Mouse (Mus musculus) lung, postnatal 36 days (tissue): ENCODE measurements around the gene Smim24.

Experiments
- DNase-seq: peaks from one replicate; pipeline ENCODE4 v3.0.0; 2022; ENCODE audit warnings: mixed read lengths

Gene Smim24

GRCm38 (mm10) chr10:81392270-81392669 lies 581 bp upstream of the Smim24 start:
- DNase-seq: no peak

- DNase-seq: no peak
These were observed 709 bp downstream of the Smim24 start for GRCm38 (mm10) chr10:81393456-81394063.

DNA sequence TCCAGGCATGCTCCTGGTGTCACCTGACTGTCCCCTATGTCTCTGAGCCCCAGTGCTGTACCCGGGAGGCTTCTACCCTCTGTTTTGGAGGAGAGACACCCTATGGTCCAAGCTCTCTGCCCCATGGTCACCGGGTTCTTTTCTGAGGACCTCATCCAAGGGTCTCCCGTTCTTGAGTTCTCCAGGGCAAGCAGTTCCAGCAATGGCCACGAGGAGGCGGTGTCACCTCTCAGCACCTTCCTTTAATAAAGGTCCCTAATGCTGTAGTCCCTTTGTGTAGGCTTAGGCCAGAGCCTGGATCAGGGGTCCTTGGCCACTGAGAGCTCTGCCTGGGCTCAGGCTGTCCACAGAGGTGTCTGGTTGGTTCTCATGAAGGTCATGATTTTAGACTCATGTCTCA lies 2.3 kb downstream of the Smim24 start:
- DNase-seq: peak; percentile 86

GRCm38 (mm10) chr10:81395865-81396264 lies 3.0 kb downstream of the Smim24 start:
- no peak for DNase-seq

DNA sequence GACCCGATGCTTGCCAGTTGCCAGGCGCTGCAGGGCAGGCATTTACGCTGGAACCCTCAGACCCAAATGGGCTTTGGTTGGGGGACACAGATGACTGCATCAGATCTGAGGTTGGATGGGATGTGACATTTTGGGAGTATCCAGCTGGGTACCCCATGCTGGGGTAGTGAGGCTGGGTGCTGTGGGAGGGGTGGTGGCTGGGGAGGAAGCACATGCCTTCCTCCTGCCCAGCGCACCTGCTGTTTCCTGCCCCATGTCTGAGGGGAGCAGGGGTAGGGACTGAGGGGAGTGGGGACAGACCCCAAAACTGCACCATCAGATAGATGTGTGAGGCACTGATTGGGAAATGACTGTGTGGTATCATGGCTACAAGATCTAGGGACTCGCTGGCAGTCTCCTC lies 3.9 kb downstream of the Smim24 start:
- DNase-seq: no peak

DNA sequence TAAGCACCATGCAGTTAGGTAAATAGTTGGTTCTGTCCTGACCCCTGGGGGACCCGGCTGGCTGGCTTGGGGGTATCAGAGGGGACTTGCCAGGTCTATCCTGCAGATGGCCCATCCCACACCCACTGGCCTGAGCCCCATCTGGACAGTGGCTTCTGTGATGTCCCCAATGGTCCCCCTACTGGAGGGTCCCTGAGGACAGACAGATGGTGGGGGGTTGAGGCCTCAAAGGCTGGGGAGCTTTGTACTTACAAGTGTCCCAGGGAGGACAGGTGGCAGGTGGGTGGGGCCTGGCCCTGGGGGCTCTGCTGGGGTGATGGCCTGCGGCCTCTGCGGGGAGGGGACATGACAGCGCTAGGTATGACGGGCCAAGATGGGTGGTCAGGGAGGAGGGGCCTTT lies 6.4 kb downstream of the Smim24 start:
- DNase-seq: no peak

DNA sequence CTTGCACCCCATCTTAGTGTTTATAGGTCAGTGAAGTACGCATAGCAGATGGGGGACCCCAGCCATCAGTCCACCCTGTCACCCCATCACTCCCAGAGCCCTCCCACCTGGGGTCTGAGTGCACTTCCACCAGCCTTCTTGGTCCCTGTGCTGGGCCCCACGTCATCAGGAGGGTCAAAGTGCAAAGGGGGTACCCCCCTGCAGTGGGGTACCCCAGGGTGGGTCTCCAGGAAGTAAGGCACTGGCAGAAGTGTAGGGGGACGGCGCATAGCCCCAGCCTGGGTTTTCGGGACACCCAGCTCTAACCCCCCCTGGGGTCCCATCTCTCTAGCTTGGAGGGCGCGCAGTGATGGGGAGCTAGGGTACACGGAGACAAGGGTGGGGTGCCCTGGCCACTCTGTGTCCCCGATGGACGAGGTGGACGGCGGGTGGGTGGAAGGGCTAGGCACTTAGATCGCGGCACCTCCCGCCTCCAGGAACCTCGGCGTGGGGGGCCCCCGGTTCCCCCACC lies 7.0 kb downstream of the Smim24 start:
- no peak for DNase-seq

- DNase-seq: no peak
These were observed 7.7 kb downstream of the Smim24 start for GRCm38 (mm10) chr10:81400371-81401204.

- DNase-seq: no peak
These were observed 8.3 kb downstream of the Smim24 start for GRCm38 (mm10) chr10:81401205-81401520.

DNA sequence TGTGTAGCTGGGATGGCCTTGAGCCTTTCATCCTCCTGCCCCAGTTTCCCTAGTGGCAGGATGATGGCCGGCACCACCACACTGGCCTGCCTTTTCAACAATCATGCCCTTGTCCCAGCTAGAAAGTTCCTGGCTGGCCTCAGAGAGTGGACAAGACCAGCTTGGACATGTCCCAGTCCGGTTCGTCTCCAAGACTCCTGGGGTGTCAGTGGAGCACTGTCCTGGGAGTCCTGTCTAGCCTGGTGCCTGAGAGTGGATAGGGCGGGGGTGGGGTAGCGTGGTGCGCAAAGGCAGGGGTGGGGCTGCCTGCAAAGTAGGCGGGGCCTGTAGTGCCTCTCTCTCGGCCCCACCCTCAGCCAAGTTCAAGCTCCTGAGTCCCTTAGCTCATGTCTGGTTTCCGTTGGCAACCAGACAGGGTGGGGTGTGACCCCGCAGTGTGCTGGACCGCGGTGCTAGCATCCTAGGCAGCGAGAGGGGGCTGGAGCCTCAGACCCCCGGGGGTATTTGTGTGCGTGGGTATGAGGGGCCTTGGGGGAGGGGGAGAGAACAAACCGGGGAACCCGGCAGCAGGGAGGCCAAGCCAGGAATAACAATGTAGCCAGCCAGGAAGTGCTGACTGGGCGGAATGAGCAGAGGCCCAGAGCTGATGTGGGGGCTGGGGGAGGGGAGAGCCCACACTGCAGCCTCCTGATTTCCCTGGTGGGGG lies 8.8 kb downstream of the Smim24 start:
- DNase-seq: peak; percentile 90

- DNase-seq: no peak
These were observed 9.4 kb downstream of the Smim24 start for GRCm38 (mm10) chr10:81402227-81402765.

GRCm38 (mm10) chr10:81403511-81403910 lies 10.7 kb downstream of the Smim24 start:
- no peak for DNase-seq

GRCm38 (mm10) chr10:81404082-81404481 lies 11.2 kb downstream of the Smim24 start:
- no peak for DNase-seq

- DNase-seq: peak; percentile 76
These were observed 11.9 kb downstream of the Smim24 start for GRCm38 (mm10) chr10:81404720-81405119.

GRCm38 (mm10) chr10:81405588-81406201 lies 12.8 kb downstream of the Smim24 start:
- DNase-seq: peak; percentile 84

GRCm38 (mm10) chr10:81406504-81407440 lies 13.9 kb downstream of the Smim24 start:
- no peak for DNase-seq

GRCm38 (mm10) chr10:81407539-81408423 lies 14.9 kb downstream of the Smim24 start:
- DNase-seq: peak; percentile 95

- DNase-seq: no peak
These were observed 15.5 kb downstream of the Smim24 start for GRCm38 (mm10) chr10:81408424-81408729.

- peak; percentile 98 for DNase-seq
These were observed 16.0 kb downstream of the Smim24 start for GRCm38 (mm10) chr10:81408871-81409291.

- DNase-seq: no peak
These were observed 16.5 kb downstream of the Smim24 start for GRCm38 (mm10) chr10:81409330-81409729.

- peak; percentile 68 for DNase-seq
These were observed 17.5 kb downstream of the Smim24 start for GRCm38 (mm10) chr10:81410350-81410749.
